Mouse (Mus musculus) MEL (cell line): ENCODE data around the gene Zfp277. TPM values are rescaled to one million over a fixed set of nuclear protein-coding genes. Genes with fewer than 3 reads are reported as not detected.

ENCODE experiments used
- DNase-seq: peaks from one replicate; pipeline ENCODE4 v3.0.0; 2011; ENCODE audit warnings: low read depth, low spot score
- H3K27ac ChIP-seq: 2 replicates; pipeline ENCODE4 v1.5.1; 2012; ENCODE audit warnings: low read depth, mild to moderate bottlenecking, control low read depth, low read length, moderate library complexity; ENCODE audit not compliant: control insufficient read depth
- H3K27me3 ChIP-seq, 2 experiments: fragments of 150-350 bp in 1 of 2; sonication (generic) in 1 of 2; 2 replicates each; pipeline ENCODE4 v1.6.1; 2012; ENCODE audit warnings: low read length in 2 of 2, mild to moderate bottlenecking in 2 of 2, improper control_type of control experiment in 1 of 2, moderate library complexity in 1 of 2; ENCODE audit not compliant: insufficient read depth in 2 of 2, control insufficient read depth in 1 of 2
- H3K36me3 ChIP-seq, 2 experiments: 2 replicates each; pipeline ENCODE4 v1.6.1; 2012 to 2014; ENCODE audit warnings: low read length in 2 of 2, improper control_type of control experiment in 1 of 2, inconsistent platforms in 1 of 2, mild to moderate bottlenecking in 1 of 2; ENCODE audit not compliant: insufficient read depth in 2 of 2, control insufficient read depth in 1 of 2
- H3K4me1 ChIP-seq, 2 experiments: fragments of 150-350 bp in 1 of 2; sonication (generic) in 1 of 2; 2 replicates each; pipeline ENCODE4 v1.6.1; 2012; ENCODE audit warnings: low read length in 2 of 2, improper control_type of control experiment in 1 of 2, mild to moderate bottlenecking in 1 of 2; ENCODE audit not compliant: insufficient read depth in 2 of 2, control insufficient read depth in 1 of 2
- H3K4me3 ChIP-seq, 2 experiments: fragments of 150-350 bp in 1 of 2; sonication (generic) in 1 of 2; 2 replicates each; pipeline ENCODE4 v1.5.1; 2012; ENCODE audit warnings: low read depth in 2 of 2, low read length in 2 of 2, mild to moderate bottlenecking in 2 of 2, moderate library complexity in 2 of 2, control low read depth in 1 of 2, improper control_type of control experiment in 1 of 2; ENCODE audit not compliant: control insufficient read depth in 1 of 2, insufficient read depth in 1 of 2
- H3K79me2 ChIP-seq: 2 replicates; pipeline ENCODE4 v1.6.1; 2012; ENCODE audit warnings: mild to moderate bottlenecking, low read length, moderate library complexity; ENCODE audit not compliant: control insufficient read depth, poor library complexity, insufficient read depth
- H3K9ac ChIP-seq: 2 replicates; pipeline ENCODE4 v1.6.1; 2012; ENCODE audit warnings: low read depth, mild to moderate bottlenecking, control low read depth, low read length, moderate library complexity; ENCODE audit not compliant: control insufficient read depth, poor library complexity, severe bottlenecking
- H3K9me3 ChIP-seq: fragments of 150-350 bp; sonication (generic); replicated peaks from 2 replicates; pipeline ENCODE4 v1.6.1; 2012; ENCODE audit warnings: mild to moderate bottlenecking, low read length, improper control_type of control experiment, moderate library complexity; ENCODE audit not compliant: insufficient read depth
- CTCF ChIP-seq, 3 experiments: IDR thresholded peaks in 2 of 3; conservative IDR thresholded peaks in 1 of 3; 2 replicates each; pipeline ENCODE4 v1.5.1; 2011 to 2012; ENCODE audit warnings: low read length in 3 of 3, low read depth in 2 of 3, mild to moderate bottlenecking in 2 of 3, improper control_type of control experiment in 1 of 3, inconsistent platforms in 1 of 3, mixed read lengths in 1 of 3, moderate library complexity in 1 of 3; ENCODE audit not compliant: control insufficient read depth in 1 of 3, insufficient read depth in 1 of 3, poor library complexity in 1 of 3, severe bottlenecking in 1 of 3
- E2F4 ChIP-seq: IDR thresholded peaks from 2 replicates; pipeline ENCODE4 v1.6.1; 2011; ENCODE audit warnings: low read depth, low read length, improper control_type of control experiment, borderline replicate concordance
- EP300 ChIP-seq, 2 experiments: IDR thresholded peaks; 2 replicates each; pipeline ENCODE4 v1.6.1; 2011; ENCODE audit warnings: improper control_type of control experiment in 2 of 2, low read length in 2 of 2, low read depth in 1 of 2, mild to moderate bottlenecking in 1 of 2
- ETS1 ChIP-seq: IDR thresholded peaks from 2 replicates; pipeline ENCODE4 v1.6.1; 2012; ENCODE audit warnings: low read depth, mild to moderate bottlenecking, inconsistent platforms, low read length, improper control_type of control experiment, moderate library complexity
- HCFC1 ChIP-seq: IDR thresholded peaks from 2 replicates; pipeline ENCODE4 v1.6.1; 2012; ENCODE audit warnings: low read depth, mild to moderate bottlenecking, inconsistent platforms, low read length, improper control_type of control experiment, moderate library complexity
- MAFK ChIP-seq: IDR thresholded peaks from 2 replicates; pipeline ENCODE4 v1.6.1; 2011; ENCODE audit warnings: low read depth, mild to moderate bottlenecking, low read length, improper control_type of control experiment, borderline replicate concordance
- MAX ChIP-seq: IDR thresholded peaks from 2 replicates; pipeline ENCODE4 v1.6.1; 2011; ENCODE audit warnings: low read length, improper control_type of control experiment
- MAZ ChIP-seq: IDR thresholded peaks from 2 replicates; pipeline ENCODE4 v1.6.1; 2012; ENCODE audit warnings: low read depth, mild to moderate bottlenecking, inconsistent platforms, low read length, improper control_type of control experiment
- MEF2A ChIP-seq: IDR thresholded peaks from 2 replicates; pipeline ENCODE4 v1.6.1; 2014; ENCODE audit warnings: low read depth, mild to moderate bottlenecking, inconsistent platforms, low read length, improper control_type of control experiment; ENCODE audit not compliant: poor library complexity, insufficient replicate concordance, severe bottlenecking; ENCODE audit errors: extremely low read depth
- MYB ChIP-seq: IDR thresholded peaks from 2 replicates; pipeline ENCODE4 v1.6.1; 2011; ENCODE audit warnings: mild to moderate bottlenecking, low read depth, low read length, improper control_type of control experiment
- NELFE ChIP-seq: IDR thresholded peaks from 2 replicates; pipeline ENCODE4 v1.6.1; 2011; ENCODE audit warnings: low read depth, low read length, improper control_type of control experiment
- POLR2A ChIP-seq, 2 experiments: IDR thresholded peaks; 2 replicates each; pipeline ENCODE4 v1.6.1; 2011 to 2012; ENCODE audit warnings: low read length in 2 of 2, mild to moderate bottlenecking in 2 of 2, control low read depth in 1 of 2, improper control_type of control experiment in 1 of 2, low read depth in 1 of 2, moderate library complexity in 1 of 2; ENCODE audit not compliant: control insufficient read depth in 1 of 2, insufficient read depth in 1 of 2, poor library complexity in 1 of 2
- SMC3 ChIP-seq: IDR thresholded peaks from 2 replicates; pipeline ENCODE4 v1.6.1; 2011; ENCODE audit warnings: low read depth, low read length, improper control_type of control experiment
- TCF12 ChIP-seq: IDR thresholded peaks from 2 replicates; pipeline ENCODE4 v1.6.1; 2014; ENCODE audit warnings: low read depth, mild to moderate bottlenecking, inconsistent platforms, low read length, improper control_type of control experiment, moderate library complexity
- UBTF ChIP-seq: IDR thresholded peaks from 2 replicates; pipeline ENCODE4 v1.6.1; 2012; ENCODE audit warnings: low read depth, mild to moderate bottlenecking, inconsistent platforms, low read length, improper control_type of control experiment, moderate library complexity, borderline replicate concordance; ENCODE audit not compliant: insufficient read depth
- ZC3H11A ChIP-seq: IDR thresholded peaks from 2 replicates; pipeline ENCODE4 v1.6.1; 2012; ENCODE audit warnings: low read depth, mild to moderate bottlenecking, inconsistent platforms, low read length, improper control_type of control experiment
- polyA plus RNA-seq, 2 experiments: library from polyadenylated mRNA; stranded (reverse) in 1 of 2; unstranded in 1 of 2; fragments of >175 nt in 1 of 2; fragments of >200 nt in 1 of 2; gene quantifications; 2 replicates each; pipeline versions ENCODE4 v1.2.1 to v1.2.4; 2012; ENCODE audit warnings: low replicate concordance in 2 of 2, low read depth in 1 of 2; ENCODE audit not compliant: insufficient read length in 2 of 2, insufficient read depth in 1 of 2, missing spikeins in 1 of 2
- total RNA-seq: library from RNA; depleted of rRNA; stranded (reverse); fragments of 300-350 nt; gene quantifications from 2 replicates; pipeline ENCODE4 v1.2.3, GENCODE M21; 2012

Gene Zfp277
- total and polyA plus RNA-seq, 3 experiments: 1.1 to 1.9 TPM; not detected in 1

GRCm38 (mm10) chr12:40378621-40379537 lies 66.8 kb downstream of the Zfp277 start:
- Histone ChIP-seq H3K4me3 (no peak overlapping the region), H3K27me3 (no peaks in the 10 kb centered on the region), H3K79me2 (no peaks in the 10 kb centered on the region), H3K27ac (no peak overlapping the region), H3K36me3 (peaks cover 0 to 2% of the 10 kb centered on the region in 2 experiments; a peak in 1 of 4 replicates), H3K4me1 (peaks cover 0 to 2% of the 10 kb centered on the region in 2 experiments; a peak in 1 of 4 replicates), H3K9me3 (no peaks in the 10 kb centered on the region), H3K9ac (no peak overlapping the region)
- TF ChIP-seq MEF2A (no peak), MAX (no peak), HCFC1 (no peak), ETS1 (no peak), MAZ (no peak), EP300 (IDR thresholded peaks at IDR 0.05; ENCODE audit: low read depth in 1 of 2, low read length in 2 of 2) (no peak), POLR2A (IDR thresholded peaks at IDR 0.05; ENCODE audit: control insufficient read depth in 1 of 2, insufficient read depth in 1 of 2, low read depth in 1 of 2, low read length in 2 of 2, poor library complexity in 1 of 2) (no peak)
- DNase-seq: peak; percentile 3

DNA sequence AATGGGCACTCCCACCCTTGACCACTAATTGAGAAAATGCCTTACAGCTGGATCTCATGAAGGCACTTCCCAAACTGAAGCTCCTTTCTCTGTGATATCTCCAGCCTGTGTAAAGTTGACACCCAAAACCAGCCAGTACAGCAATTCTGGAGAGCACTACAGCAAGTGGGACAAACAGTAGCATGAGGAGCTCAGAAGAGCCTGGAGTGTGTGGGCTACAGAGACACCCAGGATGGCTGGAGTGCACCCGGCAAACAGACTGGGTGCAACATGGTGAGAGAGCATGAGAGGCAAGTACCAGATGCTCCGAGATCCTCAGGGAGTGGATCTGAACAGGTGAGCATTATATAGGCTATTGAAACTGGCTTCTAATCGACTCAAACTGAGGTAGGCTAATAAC lies 93.8 kb downstream of the Zfp277 start:
- Histone ChIP-seq H3K4me1 (peaks cover 0 to 4% of the 10 kb centered on the region in 2 experiments; a peak in 2 of 4 replicates), H3K27ac (no peak overlapping the region), H3K4me3 (no peak overlapping the region), H3K79me2 (no peaks in the 10 kb centered on the region), H3K27me3 (no peaks in the 10 kb centered on the region), H3K9me3 (no peaks in the 10 kb centered on the region), H3K9ac (no peak overlapping the region), H3K36me3 (peaks cover 0 to 3% of the 10 kb centered on the region in 2 experiments; a peak in 2 of 4 replicates)
- TF ChIP-seq CTCF (IDR thresholded peaks at IDR 0.05 in 2 of 3, conservative IDR thresholded peaks at IDR 0.05 in 1 of 3; ENCODE audit: control insufficient read depth in 1 of 3, insufficient read depth in 1 of 3, low read depth in 2 of 3, low read length in 3 of 3, poor library complexity in 1 of 3, severe bottlenecking in 1 of 3) (no peak), UBTF (no peak), ZC3H11A (no peak), MAX (no peak), MAFK (no peak), POLR2A (IDR thresholded peaks at IDR 0.05; ENCODE audit: control insufficient read depth in 1 of 2, insufficient read depth in 1 of 2, low read depth in 1 of 2, low read length in 2 of 2, poor library complexity in 1 of 2) (no peak), ETS1 (no peak), E2F4 (no peak), HCFC1 (no peak), MYB (no peak), TCF12 (no peak), SMC3 (no peak), NELFE (no peak)
- no peak for DNase-seq
